Mouse (Mus musculus) thymus, adult 2 months (tissue): ENCODE data around the gene Ntn1.

Source experiments
- CTCF ChIP-seq: fragments of 200-500 bp; IDR thresholded peaks from 2 replicates; pipeline ENCODE4 v1.5.1; 2012; ENCODE audit warnings: mild to moderate bottlenecking, control low read depth, low read length, moderate library complexity, borderline replicate concordance; ENCODE audit not compliant: control insufficient read depth, poor library complexity, insufficient read depth; ENCODE audit errors: extremely low read depth
- POLR2A ChIP-seq: fragments of 200-500 bp; IDR thresholded peaks from 2 replicates; pipeline ENCODE4 v1.6.1; 2012; ENCODE audit warnings: mild to moderate bottlenecking, low read length, control low read depth, moderate library complexity; ENCODE audit not compliant: control insufficient read depth, poor library complexity, insufficient read depth; ENCODE audit errors: extremely low read depth

DNA sequence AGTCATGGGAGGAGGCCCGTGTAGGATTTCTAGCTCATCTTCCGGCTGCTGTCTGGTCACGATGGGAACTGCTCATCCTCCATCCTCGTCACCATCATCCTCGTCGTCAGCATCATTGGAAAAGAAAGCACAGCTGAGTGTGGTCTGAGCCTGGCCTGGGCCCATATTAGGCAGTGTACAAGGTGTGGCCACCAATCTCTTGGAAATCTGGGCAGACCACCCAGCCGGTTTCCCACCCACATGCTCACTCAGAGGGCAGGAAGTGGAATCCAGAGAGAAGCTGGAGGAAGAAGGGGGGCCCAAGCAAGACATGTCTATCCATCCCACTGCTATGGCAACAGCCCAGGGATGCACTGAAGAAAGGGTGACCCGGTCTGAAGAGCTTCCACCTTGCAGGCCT is 94.6 kb downstream of the Ntn1 start:
- TF ChIP-seq CTCF = no peak
- no peak for TF ChIP-seq POLR2A
